Comparison of ENCODE assay signal across 25 mouse cellular contexts in the genomic region with DNA sequence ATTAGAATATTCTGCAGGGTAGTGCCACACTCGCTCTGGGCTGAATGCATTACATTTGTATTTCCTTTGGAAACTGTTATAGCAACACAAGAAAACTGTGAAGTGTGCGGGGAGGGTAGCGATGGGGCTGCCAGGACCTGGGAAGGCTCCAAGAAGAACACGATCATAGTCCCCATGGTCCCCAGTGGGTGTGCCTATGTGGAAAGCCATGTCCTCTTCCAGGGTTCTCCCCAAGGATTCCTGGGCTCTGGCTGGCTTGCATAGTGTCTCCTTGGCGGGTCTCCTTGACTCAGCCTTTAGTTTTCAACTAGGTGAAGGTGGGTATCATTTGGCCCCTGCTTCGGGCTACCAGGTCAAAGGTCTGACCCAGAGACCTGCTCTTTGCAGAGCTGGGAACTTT.
DNase-seq lines count a peak whose midpoint lies in the region; ATAC-seq and TF ChIP-seq lines count a peak whose summit lies in the region.
"Had no signal": no experiment of that assay in that cellular context is flagged by ENCODE, and none has a peak within 500 bp of the region (broad histone marks: within the 10 kb centered on the region; RNA-seq: fewer than 3 reads in every experiment).

No protein-coding gene starts in this region.

- H3K27me3 ChIP-seq in liver, adult 2 months (ENCODE audit: control insufficient read depth, insufficient read depth, low read length): no peaks in the 10 kb centered on the region
- no peaks in the 10 kb centered on the region for H3K27me3 ChIP-seq in liver, embryonic 12.5 days (replicated peaks)
- H3K27me3 ChIP-seq: embryonic facial prominence, embryonic 12.5 days; embryonic facial prominence, embryonic 15.5 days; forebrain, embryonic 12.5 days; forebrain, embryonic 15.5 days; heart, embryonic 13.5 days; Patski had no signal

- H3K4me2 ChIP-seq in liver, embryonic 12.5 days: no peak overlapping the region
- H3K4me2 ChIP-seq: embryonic facial prominence, embryonic 12.5 days; embryonic facial prominence, embryonic 15.5 days; forebrain, embryonic 12.5 days; forebrain, embryonic 15.5 days; heart, embryonic 13.5 days; hindbrain, embryonic 14.5 days had no signal

- no peak for TF ChIP-seq CTCF in liver, adult 2 months (IDR thresholded peaks at IDR 0.05; ENCODE audit: low read depth, low read length)

- no peak overlapping the region for H3K27ac ChIP-seq in liver, adult 2 months (replicated peaks; ENCODE audit: insufficient read depth, low read depth, low read length)
- no peak overlapping the region for H3K27ac ChIP-seq in liver, embryonic 12.5 days
- H3K27ac ChIP-seq: embryonic facial prominence, embryonic 12.5 days; embryonic facial prominence, embryonic 15.5 days; forebrain, embryonic 12.5 days; forebrain, embryonic 15.5 days; heart, embryonic 10.5 days; heart, embryonic 13.5 days; hindbrain, embryonic 14.5 days; hindbrain, postnatal 0 days had no signal

- no peaks in the 10 kb centered on the region for H3K79me2 ChIP-seq in liver, adult 2 months (ENCODE audit: control insufficient read depth, insufficient read depth, low read length)

- TF ChIP-seq POLR2A in liver, adult 2 months (IDR thresholded peaks at IDR 0.05; ENCODE audit: extremely low read depth, insufficient read depth, low read length): no peak

- no peak for ATAC-seq in liver, embryonic 12.5 days
- ATAC-seq: forebrain, embryonic 15.5 days; hindbrain, postnatal 0 days; Patski had no signal

- no peaks in the 10 kb centered on the region for H3K36me3 ChIP-seq in liver, adult 2 months (ENCODE audit: control insufficient read depth, insufficient read depth, low read length)
- H3K36me3 ChIP-seq in liver, embryonic 12.5 days: no peaks in the 10 kb centered on the region
- H3K36me3 ChIP-seq: embryonic facial prominence, embryonic 12.5 days; embryonic facial prominence, embryonic 15.5 days; forebrain, embryonic 12.5 days; forebrain, embryonic 15.5 days; G1E; heart, embryonic 10.5 days; heart, embryonic 13.5 days had no signal

- no peak overlapping the region for H3K4me3 ChIP-seq in liver, adult 2 months (ENCODE audit: insufficient read depth, low read depth, low read length)
- H3K4me3 ChIP-seq in liver, embryonic 12.5 days: no peak overlapping the region
- H3K4me3 ChIP-seq: embryonic facial prominence, embryonic 12.5 days; embryonic facial prominence, embryonic 15.5 days; erythroblast, embryonic 14.5 days; forebrain, embryonic 12.5 days; forebrain, embryonic 15.5 days; heart, embryonic 10.5 days; heart, embryonic 13.5 days had no signal

- peaks cover 10% of the 10 kb centered on the region for H3K4me1 ChIP-seq in liver, adult 2 months (ENCODE audit: control insufficient read depth, insufficient read depth, low read length)
- H3K4me1 ChIP-seq in liver, embryonic 12.5 days: no peaks in the 10 kb centered on the region
- H3K4me1 ChIP-seq: embryonic facial prominence, embryonic 12.5 days; embryonic facial prominence, embryonic 15.5 days; forebrain, embryonic 12.5 days; forebrain, embryonic 15.5 days; heart, embryonic 10.5 days; heart, embryonic 13.5 days had no signal

- peak; percentile 74 for DNase-seq in adrenal gland, postnatal 10 days
- DNase-seq in adrenal gland, adult 8-10 months: no peak
- DNase-seq in liver, adult 2 months (ENCODE audit: extremely low read depth, low read depth, low spot score): peak; percentile 17
- DNase-seq in adrenal gland, postnatal 25 days: peak; percentile 32
- DNase-seq in heart, adult 9 months (ENCODE audit: low spot score in 2 of 2): no peak
- no peak for DNase-seq in ovary, adult 18-20 months (ENCODE audit: low spot score)
- DNase-seq: cerebellum, adult 11 months; cerebellum, adult 2 months; cerebellum, adult 9-11 months; cerebellum, postnatal 25 days; gastrocnemius, postnatal 25 days; heart, adult 18-20 months; heart, postnatal 4 days had no signal

- H3K9me3 ChIP-seq in liver, embryonic 12.5 days (replicated peaks): no peaks in the 10 kb centered on the region
- H3K9me3 ChIP-seq: embryonic facial prominence, embryonic 12.5 days; embryonic facial prominence, embryonic 15.5 days; forebrain, embryonic 15.5 days; heart, embryonic 10.5 days; heart, embryonic 13.5 days had no signal

- 53% methylated on average over 6 of the region's 6 CpGs for WGBS in liver, adult 2 months
- WGBS in liver, embryonic 12.5 days (ENCODE audit: insufficient replicate concordance): 58% methylated on average over 6 of the region's 6 CpGs

- H3K9ac ChIP-seq in liver, adult 2 months (ENCODE audit: low read depth, low read length): no peak overlapping the region
- H3K9ac ChIP-seq in liver, embryonic 12.5 days: no peak overlapping the region
- H3K9ac ChIP-seq: embryonic facial prominence, embryonic 12.5 days; embryonic facial prominence, embryonic 15.5 days; forebrain, embryonic 12.5 days; forebrain, embryonic 15.5 days; heart, embryonic 13.5 days; hindbrain, embryonic 14.5 days had no signal

Comparison
In these comparisons a context has a peak if more than half of its experiments do, and no peak if none do; other contexts are left out.
1. DNase-seq: peak in adrenal gland, postnatal 10 days (single experiment), liver, adult 2 months (single experiment) and adrenal gland, postnatal 25 days (single experiment); none in adrenal gland, adult 8-10 months (single experiment), heart, adult 9 months (0 of 2) and ovary, adult 18-20 months (single experiment).